Mouse (Mus musculus): ENCODE measurements around the gene Mrpl22.

DNA sequence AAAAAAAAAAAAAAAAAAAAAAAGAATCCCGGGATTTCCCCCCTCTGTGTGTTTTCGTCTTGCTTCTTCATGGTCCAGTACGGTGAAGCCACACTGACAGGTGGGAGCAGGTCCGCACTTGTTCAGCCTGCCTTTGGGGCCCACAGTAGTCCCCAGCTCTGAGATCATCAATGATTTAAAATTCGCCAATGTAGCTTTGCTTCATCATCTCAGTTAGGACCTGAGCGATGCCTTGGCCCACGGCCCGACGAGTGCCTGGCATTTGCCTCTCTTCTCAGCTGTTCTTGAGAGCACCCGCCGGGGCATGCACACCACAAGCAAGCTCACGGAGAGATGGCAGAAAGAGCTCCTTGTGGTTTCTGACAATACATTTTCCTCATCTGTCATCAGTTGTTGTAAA, 29.6 kb downstream of the Mrpl22 start:
- TF ChIP-seq CTCF (IDR thresholded peaks at IDR 0.05; ENCODE audit: extremely low read depth, insufficient read depth, insufficient read length, insufficient replicate concordance), result no peak
- TF ChIP-seq POLR2A (IDR thresholded peaks at IDR 0.05; ENCODE audit: low read depth, low read length), result no peak
